Mouse (Mus musculus): Measurements from ENCODE around the gene Rpp25l. TPM values are rescaled to one million over a fixed set of nuclear protein-coding genes. Genes with fewer than 3 reads are reported as not detected.

Gene Rpp25l
- polyA plus RNA-seq, 1 experiment from 2014 or later: 68.7 TPM

GRCm38 (mm10) chr4:41676248-41677005 lies 36.9 kb downstream of the Rpp25l start:
- Histone ChIP-seq H3K4me2 (ENCODE audit: low read depth, low read length) (no peak overlapping the region), H3K9me3 (ENCODE audit: control insufficient read depth, low read length) (no peaks in the 10 kb centered on the region), H3K4me1 (ENCODE audit: control insufficient read depth, insufficient read depth, low read length) (peaks cover 36% of the 10 kb centered on the region), H3K4me3 (ENCODE audit: low read depth, low read length) (no peak overlapping the region), H3K36me3 (ENCODE audit: control insufficient read depth, insufficient read depth, low read length) (no peaks in the 10 kb centered on the region), H3K27me3 (replicated peaks; ENCODE audit: control insufficient read depth, insufficient read depth, low read length) (no peaks in the 10 kb centered on the region), H3K9ac (ENCODE audit: low read depth, low read length) (peak overlapping the region; percentile 28; the same call in 1 of the 2 replicates), H3K27ac (replicated peaks; ENCODE audit: low read depth, low read length) (no peak overlapping the region; the same call in 1 of the 2 replicates)
- WGBS: 48% methylated on average over 12 of the region's 17 CpGs
- no peak for ATAC-seq (ENCODE audit: low read depth)
- DNase-seq (ENCODE audit: low spot score): no peak

DNA sequence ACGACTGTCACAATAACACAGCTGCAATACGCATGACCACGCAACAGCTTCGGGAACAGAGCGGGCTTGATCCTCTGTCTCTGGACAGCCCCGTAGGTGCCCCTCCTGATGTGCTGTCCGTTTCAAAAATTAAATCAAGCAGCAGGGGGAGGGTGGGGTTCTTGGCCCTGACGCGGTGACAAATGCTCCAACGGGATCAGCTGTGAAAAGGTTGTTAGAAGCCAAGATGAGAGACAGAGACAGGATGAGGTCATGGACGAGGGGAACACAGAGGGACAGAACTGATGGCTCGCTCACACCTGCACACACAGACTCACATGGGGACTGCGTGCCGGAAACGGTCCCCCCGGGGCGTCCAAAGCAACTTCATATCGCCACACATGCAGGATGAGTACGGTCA lies 40.1 kb downstream of the Rpp25l start:
- Histone ChIP-seq H3K27me3 (replicated peaks; ENCODE audit: control insufficient read depth, insufficient read depth, low read length) (no peaks in the 10 kb centered on the region), H3K9ac (ENCODE audit: low read depth, low read length) (no peak overlapping the region), H3K9me3 (ENCODE audit: control insufficient read depth, low read length) (no peaks in the 10 kb centered on the region), H3K4me2 (ENCODE audit: low read depth, low read length) (no peak overlapping the region), H3K4me3 (ENCODE audit: low read depth, low read length) (no peak overlapping the region), H3K27ac (replicated peaks; ENCODE audit: low read depth, low read length) (no peak overlapping the region), H3K4me1 (ENCODE audit: control insufficient read depth, insufficient read depth, low read length) (peaks cover 27% of the 10 kb centered on the region; the same call in 1 of the 2 replicates), H3K36me3 (ENCODE audit: control insufficient read depth, insufficient read depth, low read length) (no peaks in the 10 kb centered on the region; the same call in 1 of the 2 replicates)
- WGBS: 63% methylated on average over 19 of the region's 19 CpGs
- ATAC-seq (ENCODE audit: low read depth) (no peak), DNase-seq (ENCODE audit: low spot score) (no peak)

GRCm38 (mm10) chr4:41672522-41672963 lies 40.8 kb downstream of the Rpp25l start:
- no peaks in the 10 kb centered on the region for H3K27me3 ChIP-seq (replicated peaks; ENCODE audit: control insufficient read depth, insufficient read depth, low read length)
- H3K9ac ChIP-seq (ENCODE audit: low read depth, low read length): no peak overlapping the region
- H3K4me3 ChIP-seq (ENCODE audit: low read depth, low read length): no peak overlapping the region
- H3K4me1 ChIP-seq (ENCODE audit: control insufficient read depth, insufficient read depth, low read length): peaks cover 25% of the 10 kb centered on the region; the same call in 1 of the 2 replicates
- H3K27ac ChIP-seq (replicated peaks; ENCODE audit: low read depth, low read length): no peak overlapping the region
- no peak overlapping the region for H3K4me2 ChIP-seq (ENCODE audit: low read depth, low read length)
- H3K9me3 ChIP-seq (ENCODE audit: control insufficient read depth, low read length): no peaks in the 10 kb centered on the region
- DNase-seq (ENCODE audit: low spot score) (no peak), ATAC-seq (ENCODE audit: low read depth) (no peak; the same call in 1 of the 2 replicates)
- H3K36me3 ChIP-seq (ENCODE audit: control insufficient read depth, insufficient read depth, low read length): no peaks in the 10 kb centered on the region; the same call in 1 of the 2 replicates
- 35% methylated on average over 6 of the region's 8 CpGs for WGBS

- WGBS: 29% methylated on average over 2 of the region's 8 CpGs
- no peaks in the 10 kb centered on the region for H3K27me3 ChIP-seq (replicated peaks; ENCODE audit: control insufficient read depth, insufficient read depth, low read length)
- peak; percentile 64; the same call in 1 of the 2 replicates for ATAC-seq (ENCODE audit: low read depth)
Observed at GRCm38 (mm10) chr4:41671963-41672480, 41.3 kb downstream of the Rpp25l start.

DNA sequence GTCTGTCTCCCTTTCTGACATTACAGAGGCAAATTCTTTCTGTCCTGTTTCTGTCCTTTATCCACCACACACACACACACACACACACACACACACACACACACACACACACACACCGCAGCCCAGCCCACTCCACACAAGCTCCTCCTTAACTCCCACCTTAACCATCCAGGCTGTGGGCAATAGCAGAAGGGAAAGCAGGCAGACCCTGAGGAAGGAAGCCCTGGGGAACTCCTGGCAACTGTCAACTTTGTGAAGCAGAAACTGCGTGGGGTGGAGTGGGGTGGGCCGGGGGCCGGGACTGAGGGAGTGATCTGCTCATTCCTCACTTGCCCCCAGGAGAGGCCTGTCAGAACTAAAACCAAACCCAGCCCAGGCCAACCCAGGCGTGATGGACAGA lies 41.8 kb downstream of the Rpp25l start:
- no peak overlapping the region for H3K27ac ChIP-seq (replicated peaks; ENCODE audit: low read depth, low read length)
- H3K9ac ChIP-seq (ENCODE audit: low read depth, low read length): no peak overlapping the region
- H3K4me1 ChIP-seq (ENCODE audit: control insufficient read depth, insufficient read depth, low read length): peaks cover 15% of the 10 kb centered on the region; the same call in 1 of the 2 replicates
- no peak overlapping the region for H3K4me3 ChIP-seq (ENCODE audit: low read depth, low read length)
- no peaks in the 10 kb centered on the region; the same call in 1 of the 2 replicates for H3K36me3 ChIP-seq (ENCODE audit: control insufficient read depth, insufficient read depth, low read length)
- H3K27me3 ChIP-seq (replicated peaks; ENCODE audit: control insufficient read depth, insufficient read depth, low read length): no peaks in the 10 kb centered on the region
- H3K4me2 ChIP-seq (ENCODE audit: low read depth, low read length): no peak overlapping the region
- H3K9me3 ChIP-seq (ENCODE audit: control insufficient read depth, low read length): no peaks in the 10 kb centered on the region
- DNase-seq (ENCODE audit: low spot score) (no peak), ATAC-seq (ENCODE audit: low read depth) (0 out of 2 replicates have a peak, but pooled peaks have one; percentile 2)
- 35% methylated on average over 5 of the region's 5 CpGs for WGBS

More at GRCm38 (mm10) chr4:41671963-41672480, 41.3 kb downstream of the Rpp25l start:
- H3K4me2 ChIP-seq (ENCODE audit: low read depth, low read length): no peak overlapping the region
- no peak overlapping the region for H3K27ac ChIP-seq (replicated peaks; ENCODE audit: low read depth, low read length)
- DNase-seq (ENCODE audit: low spot score): peak; percentile 61
- no peak overlapping the region for H3K4me3 ChIP-seq (ENCODE audit: low read depth, low read length)
- no peaks in the 10 kb centered on the region; the same call in 1 of the 2 replicates for H3K36me3 ChIP-seq (ENCODE audit: control insufficient read depth, insufficient read depth, low read length)
- H3K9ac ChIP-seq (ENCODE audit: low read depth, low read length): no peak overlapping the region
- H3K4me1 ChIP-seq (ENCODE audit: control insufficient read depth, insufficient read depth, low read length): peaks cover 20% of the 10 kb centered on the region; the same call in 1 of the 2 replicates
- no peaks in the 10 kb centered on the region for H3K9me3 ChIP-seq (ENCODE audit: control insufficient read depth, low read length)

- H3K4me2 ChIP-seq (ENCODE audit: low read depth, low read length): no peak overlapping the region
- H3K27ac ChIP-seq (replicated peaks; ENCODE audit: low read depth, low read length): no peak overlapping the region
- no peaks in the 10 kb centered on the region for H3K27me3 ChIP-seq (replicated peaks; ENCODE audit: control insufficient read depth, insufficient read depth, low read length)
- H3K9me3 ChIP-seq (ENCODE audit: control insufficient read depth, low read length): no peaks in the 10 kb centered on the region
- H3K36me3 ChIP-seq (ENCODE audit: control insufficient read depth, insufficient read depth, low read length): no peaks in the 10 kb centered on the region; the same call in 1 of the 2 replicates
- ATAC-seq (ENCODE audit: low read depth) (no peak), DNase-seq (ENCODE audit: low spot score) (no peak)
- H3K4me3 ChIP-seq (ENCODE audit: low read depth, low read length): no peak overlapping the region
- peaks cover 10% of the 10 kb centered on the region; the same call in 1 of the 2 replicates for H3K4me1 ChIP-seq (ENCODE audit: control insufficient read depth, insufficient read depth, low read length)
- 84% methylated on average over 18 of the region's 18 CpGs for WGBS
- H3K9ac ChIP-seq (ENCODE audit: low read depth, low read length): no peak overlapping the region
Observed at GRCm38 (mm10) chr4:41670836-41671235, 42.5 kb downstream of the Rpp25l start.

GRCm38 (mm10) chr4:41666646-41667045 lies 46.7 kb downstream of the Rpp25l start:
- peaks cover 4% of the 10 kb centered on the region for H3K36me3 ChIP-seq (ENCODE audit: control insufficient read depth, insufficient read depth, low read length)
- H3K4me2 ChIP-seq (ENCODE audit: low read depth, low read length): no peak overlapping the region
- DNase-seq (ENCODE audit: low spot score) (no peak), ATAC-seq (ENCODE audit: low read depth) (no peak)
- 72% methylated on average over 10 of the region's 11 CpGs for WGBS
- H3K27me3 ChIP-seq (replicated peaks; ENCODE audit: control insufficient read depth, insufficient read depth, low read length): no peaks in the 10 kb centered on the region
- no peaks in the 10 kb centered on the region for H3K9me3 ChIP-seq (ENCODE audit: control insufficient read depth, low read length)
- peaks cover 23% of the 10 kb centered on the region for H3K4me1 ChIP-seq (ENCODE audit: control insufficient read depth, insufficient read depth, low read length)
- H3K9ac ChIP-seq (ENCODE audit: low read depth, low read length): no peak overlapping the region
- no peak overlapping the region for H3K27ac ChIP-seq (replicated peaks; ENCODE audit: low read depth, low read length)
- no peak overlapping the region for H3K4me3 ChIP-seq (ENCODE audit: low read depth, low read length)

DNA sequence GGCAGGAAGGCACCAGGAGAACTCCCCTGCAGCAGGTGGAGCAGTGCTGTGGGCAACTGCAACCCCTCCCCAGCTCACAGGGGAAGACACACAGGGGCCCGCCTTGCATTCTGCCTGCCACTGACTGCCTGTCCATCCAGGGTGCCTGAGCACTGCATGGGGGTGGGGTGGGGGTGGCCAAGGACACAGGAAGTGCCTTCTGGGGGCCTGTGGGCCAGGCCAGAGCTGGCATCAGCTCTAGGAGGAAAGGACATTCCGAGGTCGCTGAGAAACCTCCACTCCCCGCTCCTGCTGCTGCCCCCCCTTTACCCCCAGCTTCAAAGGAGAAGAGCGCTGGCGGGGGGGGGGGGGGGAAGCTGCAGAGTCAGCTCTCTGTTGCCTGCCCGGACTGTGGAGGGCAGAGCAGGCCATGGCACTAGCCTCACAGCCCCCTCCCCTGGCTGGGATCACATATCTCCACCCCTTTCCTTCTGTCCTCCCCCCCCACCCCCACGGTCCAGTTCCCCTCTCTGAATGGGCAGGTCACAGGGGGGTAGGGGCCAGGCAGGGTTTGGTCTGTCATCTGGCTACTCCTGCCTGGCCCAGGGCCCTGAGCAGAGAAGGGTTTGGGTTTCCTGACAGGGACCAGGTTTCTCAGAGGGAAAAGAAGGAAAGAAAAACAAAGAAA lies 48.2 kb downstream of the Rpp25l start:
- ATAC-seq (ENCODE audit: low read depth) (no peak), DNase-seq (ENCODE audit: low spot score) (peak; percentile 16)
- Histone ChIP-seq H3K36me3 (ENCODE audit: control insufficient read depth, insufficient read depth, low read length) (peaks cover 4% of the 10 kb centered on the region), H3K4me1 (ENCODE audit: control insufficient read depth, insufficient read depth, low read length) (peaks cover 31% of the 10 kb centered on the region), H3K27ac (replicated peaks; ENCODE audit: low read depth, low read length) (peak overlapping the region; percentile 68), H3K4me2 (ENCODE audit: low read depth, low read length) (no peak overlapping the region), H3K9ac (ENCODE audit: low read depth, low read length) (peak overlapping the region; percentile 34; the same call in 1 of the 2 replicates), H3K9me3 (ENCODE audit: control insufficient read depth, low read length) (no peaks in the 10 kb centered on the region), H3K27me3 (replicated peaks; ENCODE audit: control insufficient read depth, insufficient read depth, low read length) (no peaks in the 10 kb centered on the region), H3K4me3 (ENCODE audit: low read depth, low read length) (no peak overlapping the region)
- WGBS: 0% methylated on average over 1 of the region's 8 CpGs

Data from embryonic facial prominence, embryonic 14.5 days (tissue).